Mouse (Mus musculus) 3134 (cell line): ENCODE results near the gene Zfhx3.

Experiments
- DNase-seq: peaks from one replicate; pipeline ENCODE4 v3.0.0-alpha.2; 2011; ENCODE audit warnings: low spot score; ENCODE audit not compliant: insufficient read length; ENCODE audit errors: extremely low read depth

The Zfhx3 gene

GRCm38 (mm10) chr8:108078726-108079125, 136.3 kb downstream of the Zfhx3 start:
- DNase-seq = no peak

GRCm38 (mm10) chr8:108086913-108087312, 144.5 kb downstream of the Zfhx3 start:
- no peak for DNase-seq

GRCm38 (mm10) chr8:108089632-108090031, 147.2 kb downstream of the Zfhx3 start:
- no peak for DNase-seq

- DNase-seq = no peak
These were observed 156.2 kb downstream of the Zfhx3 start for GRCm38 (mm10) chr8:108098598-108098997.

- no peak for DNase-seq
These were observed 158.7 kb downstream of the Zfhx3 start for GRCm38 (mm10) chr8:108101131-108101530.

- no peak for DNase-seq
These were observed 159.8 kb downstream of the Zfhx3 start for GRCm38 (mm10) chr8:108101978-108102865.

GRCm38 (mm10) chr8:108104471-108105098, 162.1 kb downstream of the Zfhx3 start:
- no peak for DNase-seq

- no peak for DNase-seq
These were observed 182.6 kb downstream of the Zfhx3 start for GRCm38 (mm10) chr8:108125053-108125452.

- DNase-seq = no peak
These were observed 183.0 kb downstream of the Zfhx3 start for GRCm38 (mm10) chr8:108125491-108125890.

GRCm38 (mm10) chr8:108146536-108146935, 204.1 kb downstream of the Zfhx3 start:
- no peak for DNase-seq

- DNase-seq = no peak
These were observed 206.3 kb downstream of the Zfhx3 start for GRCm38 (mm10) chr8:108148599-108149249.

GRCm38 (mm10) chr8:108170804-108171203, 228.4 kb downstream of the Zfhx3 start:
- DNase-seq = no peak

GRCm38 (mm10) chr8:108183296-108183695, 240.9 kb downstream of the Zfhx3 start:
- DNase-seq = no peak

GRCm38 (mm10) chr8:108183948-108184347, 241.5 kb downstream of the Zfhx3 start:
- no peak for DNase-seq

GRCm38 (mm10) chr8:108186289-108186688, 243.8 kb downstream of the Zfhx3 start:
- no peak for DNase-seq

GRCm38 (mm10) chr8:108188044-108188443, 245.6 kb downstream of the Zfhx3 start:
- DNase-seq = no peak

- no peak for DNase-seq
These were observed 252.1 kb downstream of the Zfhx3 start for GRCm38 (mm10) chr8:108194571-108194970.

- no peak for DNase-seq
These were observed 272.6 kb downstream of the Zfhx3 start for GRCm38 (mm10) chr8:108215026-108215425.

- DNase-seq = no peak
These were observed 275.9 kb downstream of the Zfhx3 start for GRCm38 (mm10) chr8:108218171-108218840.

- DNase-seq = no peak
These were observed 278.1 kb downstream of the Zfhx3 start for GRCm38 (mm10) chr8:108220511-108220910.

- DNase-seq = no peak
These were observed 279.6 kb downstream of the Zfhx3 start for GRCm38 (mm10) chr8:108222091-108222490.
